Mouse (Mus musculus): ENCODE data around the gene Gm21663. TPM values are rescaled to one million over a fixed set of nuclear protein-coding genes. Genes with fewer than 3 reads are reported as not detected.
"Not testable (repeated sequence)": the region's sequence is repeated elsewhere in the genome, so short reads cannot be mapped to it uniquely, and the experiment has no call there.

The Gm21663 gene
- polyA plus RNA-seq (2015; fragmentation: Nextera tagmentation; extraction: Ambion mirVana), result not detected in 2 replicates

DNA sequence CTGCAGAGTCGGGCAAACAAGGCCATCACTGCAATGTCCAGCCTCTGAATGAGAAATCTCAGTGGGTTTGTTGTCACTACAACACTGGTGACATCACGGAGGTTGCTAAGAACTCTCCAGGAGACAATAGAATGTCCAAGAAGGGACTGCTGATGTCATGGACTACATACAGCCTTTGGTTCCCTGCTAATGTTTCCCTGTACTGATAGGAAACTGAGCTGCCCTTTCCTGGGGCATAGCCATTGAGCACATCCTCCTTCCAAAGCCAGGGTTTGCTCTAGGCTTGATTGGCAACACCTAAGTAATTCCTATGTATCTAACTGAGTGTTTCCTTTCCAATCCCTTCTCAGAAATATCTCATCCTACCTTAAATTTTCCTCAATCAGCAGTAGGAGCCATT is at the start of gene Gm21663:
TSS of gene Gm21663 (minus strand) at position 101 of the 400 bp plus-strand sequence.
- not testable (repeated sequence) for H3K27me3 ChIP-seq (ENCODE audit: insufficient read depth, low read length); H3K4me2 ChIP-seq (replicated peaks; ENCODE audit: low read depth, low read length); H3K27ac ChIP-seq (ENCODE audit: low read length); H3K9me3 ChIP-seq (ENCODE audit: low read length); ATAC-seq (ENCODE audit: low FRiP score, low TSS enrichment); H3K9ac ChIP-seq (replicated peaks; ENCODE audit: low read length); H3K36me3 ChIP-seq (ENCODE audit: insufficient read depth, low read length); H3K4me3 ChIP-seq (ENCODE audit: low read length); H3K4me1 ChIP-seq (ENCODE audit: insufficient read depth, low read length)
- 62% methylated on average over 2 of the region's 2 CpGs for WGBS

DNA sequence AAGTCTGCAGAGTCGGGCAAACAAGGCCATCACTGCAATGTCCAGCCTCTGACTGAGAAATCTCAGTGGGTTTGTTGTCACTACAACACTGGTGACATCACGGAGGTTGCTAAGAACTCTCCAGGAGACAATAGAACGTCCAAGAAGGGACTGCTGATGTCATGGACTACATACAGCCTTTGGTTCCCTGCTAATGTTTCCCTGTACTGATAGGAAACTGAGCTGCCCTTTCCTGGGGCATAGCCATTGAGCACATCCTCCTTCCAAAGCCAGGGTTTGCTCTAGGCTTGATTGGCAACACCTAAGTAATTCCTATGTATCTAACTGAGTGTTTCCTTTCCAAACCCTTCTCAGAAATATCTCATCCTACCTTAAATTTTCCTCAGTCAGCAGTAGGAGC is 46.4 kb upstream of the Gm21663 start, which contains the start of gene Gm21698:
TSS of gene Gm21698 (minus strand) at position 101 of the 400 bp plus-strand sequence.
- H3K4me3 ChIP-seq (ENCODE audit: low read length); H3K27me3 ChIP-seq (ENCODE audit: insufficient read depth, low read length); ATAC-seq (ENCODE audit: low FRiP score, low TSS enrichment); H3K36me3 ChIP-seq (ENCODE audit: insufficient read depth, low read length); H3K27ac ChIP-seq (ENCODE audit: low read length); H3K9ac ChIP-seq (replicated peaks; ENCODE audit: low read length); H3K9me3 ChIP-seq (ENCODE audit: low read length); H3K4me2 ChIP-seq (replicated peaks; ENCODE audit: low read depth, low read length); H3K4me1 ChIP-seq (ENCODE audit: insufficient read depth, low read length): not testable (repeated sequence)
- WGBS, result no CpG with 5 or more reads among the region's 3 CpGs

DNA sequence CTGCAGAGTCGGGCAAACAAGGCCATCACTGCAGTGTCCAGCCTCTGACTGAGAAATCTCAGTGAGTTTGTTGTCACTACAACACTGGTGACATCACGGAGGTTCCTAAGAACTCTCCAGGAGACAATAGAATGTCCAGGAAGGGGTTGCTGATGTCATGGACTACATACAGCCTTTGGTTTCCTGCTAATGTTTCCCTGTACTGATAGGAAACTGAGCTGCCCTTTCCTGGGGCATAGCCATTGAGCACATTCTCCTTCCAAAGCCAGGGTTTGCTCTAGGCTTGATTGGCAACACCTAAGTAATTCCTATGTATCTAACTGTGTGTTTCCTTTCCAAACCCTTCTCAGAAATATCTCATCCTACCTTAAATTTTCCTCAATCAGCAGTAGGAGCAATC is 30.4 kb upstream of the Gm21663 start, which contains the start of gene Gm21680:
TSS of gene Gm21680 (minus strand) at position 101 of the 400 bp plus-strand sequence.
- not testable (repeated sequence) for H3K4me1 ChIP-seq (ENCODE audit: insufficient read depth, low read length); H3K36me3 ChIP-seq (ENCODE audit: insufficient read depth, low read length); H3K4me2 ChIP-seq (replicated peaks; ENCODE audit: low read depth, low read length); H3K9ac ChIP-seq (replicated peaks; ENCODE audit: low read length); H3K27ac ChIP-seq (ENCODE audit: low read length); H3K4me3 ChIP-seq (ENCODE audit: low read length); ATAC-seq (ENCODE audit: low FRiP score, low TSS enrichment); H3K9me3 ChIP-seq (ENCODE audit: low read length); H3K27me3 ChIP-seq (ENCODE audit: insufficient read depth, low read length)
- no CpG with 5 or more reads among the region's 2 CpGs for WGBS

GRCm38 (mm10) chr5:25957050-25957449 is 14.9 kb upstream of the Gm21663 start:
- H3K27me3 ChIP-seq (ENCODE audit: insufficient read depth, low read length); H3K9ac ChIP-seq (replicated peaks; ENCODE audit: low read length); H3K4me1 ChIP-seq (ENCODE audit: insufficient read depth, low read length); H3K27ac ChIP-seq (ENCODE audit: low read length); H3K9me3 ChIP-seq (ENCODE audit: low read length); H3K36me3 ChIP-seq (ENCODE audit: insufficient read depth, low read length): not testable (repeated sequence)
- 0 out of 2 replicates have a peak, but pooled peaks have one; percentile 35 for ATAC-seq (ENCODE audit: low FRiP score, low TSS enrichment)
- WGBS, result 61% methylated on average over 16 of the region's 17 CpGs
- Histone ChIP-seq H3K4me2 (replicated peaks; ENCODE audit: low read depth, low read length) (peak overlapping the region; percentile 42), H3K4me3 (ENCODE audit: low read length) (peak overlapping the region; percentile 29; the same call in 1 of the 2 replicates)

GRCm38 (mm10) chr5:25956611-25957010 is 14.4 kb upstream of the Gm21663 start:
- H3K4me3 ChIP-seq (ENCODE audit: low read length), result peak overlapping the region; percentile 29
- ATAC-seq (ENCODE audit: low FRiP score, low TSS enrichment), result peak; percentile 63; the same call in 1 of the 2 replicates

DNA sequence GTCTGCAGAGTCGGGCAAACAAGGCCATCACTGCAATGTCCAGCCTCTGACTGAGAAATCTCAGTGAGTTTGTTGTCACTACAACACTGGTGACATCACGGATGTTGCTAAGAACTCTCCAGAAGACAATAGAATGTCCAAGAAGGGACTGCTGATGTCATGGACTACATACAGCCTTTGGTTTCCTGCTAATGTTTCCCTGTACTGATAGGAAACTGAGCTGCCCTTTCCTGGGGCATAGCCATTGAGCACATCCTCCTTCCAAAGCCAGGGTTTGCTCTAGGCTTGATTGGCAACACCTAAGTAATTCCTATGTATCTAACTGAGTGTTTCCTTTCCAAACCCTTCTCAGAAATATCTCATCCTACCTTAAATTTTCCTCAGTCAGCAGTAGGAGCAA is 12.1 kb upstream of the Gm21663 start, which contains the start of gene Gm21671:
TSS of gene Gm21671 (minus strand) at position 101 of the 400 bp plus-strand sequence.
- not testable (repeated sequence) for H3K9ac ChIP-seq (replicated peaks; ENCODE audit: low read length); H3K36me3 ChIP-seq (ENCODE audit: insufficient read depth, low read length); H3K4me3 ChIP-seq (ENCODE audit: low read length); H3K27ac ChIP-seq (ENCODE audit: low read length); H3K4me2 ChIP-seq (replicated peaks; ENCODE audit: low read depth, low read length); H3K27me3 ChIP-seq (ENCODE audit: insufficient read depth, low read length); H3K9me3 ChIP-seq (ENCODE audit: low read length); ATAC-seq (ENCODE audit: low FRiP score, low TSS enrichment); H3K4me1 ChIP-seq (ENCODE audit: insufficient read depth, low read length)
- 60% methylated on average over 2 of the region's 2 CpGs for WGBS

More at GRCm38 (mm10) chr5:25956611-25957010, 14.4 kb upstream of the Gm21663 start:
- H3K27ac ChIP-seq (ENCODE audit: low read length); H3K4me1 ChIP-seq (ENCODE audit: insufficient read depth, low read length); H3K9me3 ChIP-seq (ENCODE audit: low read length); H3K9ac ChIP-seq (replicated peaks; ENCODE audit: low read length); H3K27me3 ChIP-seq (ENCODE audit: insufficient read depth, low read length); H3K36me3 ChIP-seq (ENCODE audit: insufficient read depth, low read length): not testable (repeated sequence)
- H3K4me2 ChIP-seq (replicated peaks; ENCODE audit: low read depth, low read length), result peak overlapping the region; percentile 42
- 31% methylated on average over 32 of the region's 32 CpGs for WGBS

- not testable (repeated sequence) for ATAC-seq (ENCODE audit: low FRiP score, low TSS enrichment); H3K4me3 ChIP-seq (ENCODE audit: low read length); H3K27me3 ChIP-seq (ENCODE audit: insufficient read depth, low read length); H3K4me2 ChIP-seq (replicated peaks; ENCODE audit: low read depth, low read length); H3K4me1 ChIP-seq (ENCODE audit: insufficient read depth, low read length); H3K9me3 ChIP-seq (ENCODE audit: low read length); H3K27ac ChIP-seq (ENCODE audit: low read length); H3K36me3 ChIP-seq (ENCODE audit: insufficient read depth, low read length); H3K9ac ChIP-seq (replicated peaks; ENCODE audit: low read length)
- WGBS, result 81% methylated on average over 2 of the region's 2 CpGs
Observed at GRCm38 (mm10) chr5:25945391-25945790, 3.2 kb upstream of the Gm21663 start.

GRCm38 (mm10) chr5:25891321-25891720 is 50.9 kb downstream of the Gm21663 start:
- Histone ChIP-seq H3K4me2 (replicated peaks; ENCODE audit: low read depth, low read length) (no peak overlapping the region), H3K4me3 (ENCODE audit: low read length) (no peak overlapping the region), H3K36me3 (ENCODE audit: insufficient read depth, low read length) (no peaks in the 10 kb centered on the region), H3K27me3 (ENCODE audit: insufficient read depth, low read length) (no peaks in the 10 kb centered on the region), H3K9me3 (ENCODE audit: low read length) (no peaks in the 10 kb centered on the region), H3K9ac (replicated peaks; ENCODE audit: low read length) (no peak overlapping the region), H3K4me1 (ENCODE audit: insufficient read depth, low read length) (no peaks in the 10 kb centered on the region), H3K27ac (ENCODE audit: low read length) (no peak overlapping the region)
- ATAC-seq (ENCODE audit: low FRiP score, low TSS enrichment), result no peak
- WGBS, result 72% methylated on average over 1 of the region's 1 CpGs

- 43% methylated on average over 3 of the region's 3 CpGs for WGBS
- Histone ChIP-seq H3K9ac (replicated peaks; ENCODE audit: low read length) (no peak overlapping the region), H3K27me3 (ENCODE audit: insufficient read depth, low read length) (no peaks in the 10 kb centered on the region), H3K27ac (ENCODE audit: low read length) (no peak overlapping the region), H3K4me3 (ENCODE audit: low read length) (no peak overlapping the region), H3K9me3 (ENCODE audit: low read length) (peaks cover 2% of the 10 kb centered on the region; the same call in 1 of the 2 replicates), H3K36me3 (ENCODE audit: insufficient read depth, low read length) (no peaks in the 10 kb centered on the region), H3K4me2 (replicated peaks; ENCODE audit: low read depth, low read length) (no peak overlapping the region), H3K4me1 (ENCODE audit: insufficient read depth, low read length) (no peaks in the 10 kb centered on the region)
- ATAC-seq (ENCODE audit: low FRiP score, low TSS enrichment), result no peak
Observed at GRCm38 (mm10) chr5:25889746-25890382, 52.3 kb downstream of the Gm21663 start.

- H3K4me2 ChIP-seq (replicated peaks; ENCODE audit: low read depth, low read length), result no peak overlapping the region
- 31% methylated on average over 3 of the region's 3 CpGs for WGBS
- no peaks in the 10 kb centered on the region for H3K27me3 ChIP-seq (ENCODE audit: insufficient read depth, low read length)
- peaks cover 5% of the 10 kb centered on the region; the same call in 1 of the 2 replicates for H3K9me3 ChIP-seq (ENCODE audit: low read length)
- no peak overlapping the region for H3K9ac ChIP-seq (replicated peaks; ENCODE audit: low read length)
- ATAC-seq (ENCODE audit: low FRiP score, low TSS enrichment), result no peak
- H3K4me1 ChIP-seq (ENCODE audit: insufficient read depth, low read length), result no peaks in the 10 kb centered on the region
- H3K36me3 ChIP-seq (ENCODE audit: insufficient read depth, low read length), result no peaks in the 10 kb centered on the region
- H3K4me3 ChIP-seq (ENCODE audit: low read length), result no peak overlapping the region
- no peak overlapping the region for H3K27ac ChIP-seq (ENCODE audit: low read length)
Observed at GRCm38 (mm10) chr5:25886708-25887107, 55.5 kb downstream of the Gm21663 start.

All from kidney, embryonic 16.5 days (tissue).